Mouse (Mus musculus) lung, postnatal 0 days (tissue): Measurements from ENCODE around the gene Nrxn1.
"Not testable (repeated sequence)": the region's sequence is repeated elsewhere in the genome, so short reads cannot be mapped to it uniquely, and the experiment has no call there.

Source experiments
- CTCF ChIP-seq: IDR thresholded peaks from 2 replicates; pipeline ENCODE4 v1.5.1; 2016; ENCODE audit warnings: antibody characterized with exemption, mild to moderate bottlenecking
- EP300 ChIP-seq: IDR thresholded peaks from 2 replicates; pipeline ENCODE4 v1.6.1; 2016; ENCODE audit warnings: antibody characterized with exemption, mild to moderate bottlenecking, control low read depth

GRCm38 (mm10) chr17:90503999-90504398 is 588.9 kb downstream of the Nrxn1 start:
- TF ChIP-seq EP300, CTCF: not testable (repeated sequence)
